Mouse (Mus musculus) hindbrain, embryonic 11.5 days (tissue): ENCODE results near the gene Spcs1. TPM values are rescaled to one million over a fixed set of nuclear protein-coding genes. Genes with fewer than 3 reads are reported as not detected.

Source experiments
- ATAC-seq: fragments of 200-750 bp; cut with Nextera tagmentation; 2 replicates; pipeline ENCODE4 v1.8.0; 2017; ENCODE audit warnings: mild to moderate bottlenecking, moderate TSS enrichment, moderate library complexity; ENCODE audit not compliant: low FRiP score
- DNase-seq: peaks from one replicate; pipeline ENCODE4 v3.0.0-alpha.2; 2015; ENCODE audit warnings: low spot score
- H3K27ac ChIP-seq: fragments of 300-500 bp; sonication (generic); 2 replicates; pipeline ENCODE4 v1.5.1; 2014; ENCODE audit warnings: mild to moderate bottlenecking, low read depth, low read length
- H3K27me3 ChIP-seq: fragments of 300-500 bp; sonication (generic); 2 replicates; pipeline ENCODE4 v1.6.1; 2014; ENCODE audit warnings: mild to moderate bottlenecking, low read length, moderate library complexity, mixed read lengths; ENCODE audit not compliant: control insufficient read depth, insufficient read depth
- H3K36me3 ChIP-seq: fragments of 300-500 bp; sonication (generic); 2 replicates; pipeline ENCODE4 v1.6.1; 2014; ENCODE audit warnings: mild to moderate bottlenecking, low read length, moderate library complexity, mixed read lengths; ENCODE audit not compliant: control insufficient read depth, insufficient read depth
- H3K4me1 ChIP-seq: fragments of 300-500 bp; sonication (generic); replicated peaks from 2 replicates; pipeline ENCODE4 v1.6.1; 2014; ENCODE audit warnings: low read length, mixed read lengths; ENCODE audit not compliant: control insufficient read depth, insufficient read depth
- H3K4me2 ChIP-seq: fragments of 300-500 bp; sonication (generic); replicated peaks from 2 replicates; pipeline ENCODE4 v1.6.1; 2014; ENCODE audit warnings: mild to moderate bottlenecking, low read depth, low read length
- H3K4me3 ChIP-seq: fragments of 300-500 bp; sonication (generic); 2 replicates; pipeline ENCODE4 v1.5.1; 2014; ENCODE audit warnings: low read depth, low read length
- H3K9ac ChIP-seq: fragments of 300-500 bp; sonication (generic); 2 replicates; pipeline ENCODE4 v1.6.1; 2014; ENCODE audit warnings: low read depth, low read length
- H3K9me3 ChIP-seq: fragments of 300-500 bp; sonication (generic); 2 replicates; pipeline ENCODE4 v1.6.1; 2016; ENCODE audit warnings: low read length; ENCODE audit not compliant: control insufficient read depth
- WGBS: fragments of 180-500 bp; shearing (Covaris S2); extraction: QIAGEN DNeasy Blood & Tissue Kit; methylation state at CpG from one replicate; pipeline ENCODE4 v1.1.7; 2014; 5-methylcytosine and 5-hydroxymethylcytosine counted together
- polyA plus RNA-seq: library from polyadenylated mRNA; unstranded; fragments of >200 nt; fragmentation: Nextera tagmentation; extraction: Ambion mirVana; gene quantifications from 2 replicates; pipeline ENCODE4 v1.2.1, GENCODE M21; 2014

Spcs1 gene
- polyA plus RNA-seq, 1 experiment from 2014 or later, result 304 TPM

DNA sequence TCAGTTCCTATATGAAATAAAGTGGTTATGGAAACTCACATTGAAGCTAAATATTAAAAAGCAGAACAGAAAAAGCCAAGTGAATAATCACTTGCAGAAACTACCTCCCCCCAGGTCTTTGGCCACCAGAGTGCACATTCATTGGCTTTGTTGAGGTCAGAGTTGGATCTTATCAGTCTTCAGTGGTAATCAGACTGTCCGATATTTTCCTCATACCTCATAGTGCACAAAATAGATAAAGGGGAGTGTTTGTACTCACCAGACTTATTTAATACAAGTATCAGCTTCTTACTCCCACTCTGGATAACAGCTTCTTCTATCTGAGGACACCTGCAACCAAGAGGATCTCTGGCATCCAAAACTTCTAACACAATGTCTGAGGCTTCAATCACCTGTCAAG is 14.6 kb upstream of the Spcs1 start:
- H3K27me3 ChIP-seq, result no peaks in the 10 kb centered on the region
- 0 out of 2 replicates have a peak, but pooled peaks cover 4% of the 10 kb centered on the region for H3K4me1 ChIP-seq
- no peak overlapping the region for H3K4me3 ChIP-seq
- H3K4me2 ChIP-seq, result no peak overlapping the region
- no peak for DNase-seq
- no peak overlapping the region for H3K9ac ChIP-seq
- H3K27ac ChIP-seq, result no peak overlapping the region
- 92% methylated on average over 1 of the region's 1 CpGs for WGBS
- peaks cover 11% of the 10 kb centered on the region for H3K36me3 ChIP-seq
- H3K9me3 ChIP-seq, result no peaks in the 10 kb centered on the region
- no peak for ATAC-seq

DNA sequence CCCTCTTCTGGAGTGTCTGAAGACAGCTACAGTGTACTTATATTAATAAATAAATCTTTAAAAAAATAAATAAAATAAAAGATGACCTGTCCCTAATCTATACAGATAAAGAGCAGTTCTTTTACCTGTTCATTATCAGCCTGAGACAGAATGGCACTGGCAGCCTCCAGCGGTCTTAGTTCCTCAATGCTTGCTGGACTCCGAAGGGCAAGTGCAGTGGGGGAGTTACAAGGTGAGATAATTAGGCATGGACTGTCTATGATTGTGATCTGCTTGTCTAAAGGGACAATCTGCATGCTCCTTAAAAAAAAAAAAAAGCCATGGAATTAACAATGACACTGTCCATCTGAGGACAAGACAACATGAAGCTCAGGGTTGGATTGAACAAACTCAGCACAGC is 12.5 kb upstream of the Spcs1 start:
- H3K9ac ChIP-seq, result no peak overlapping the region
- peaks cover 11% of the 10 kb centered on the region for H3K36me3 ChIP-seq
- H3K27ac ChIP-seq, result no peak overlapping the region
- DNase-seq, result no peak
- no peaks in the 10 kb centered on the region for H3K9me3 ChIP-seq
- 94% methylated on average over 2 of the region's 2 CpGs for WGBS
- H3K4me3 ChIP-seq, result no peak overlapping the region
- H3K4me1 ChIP-seq, result 0 out of 2 replicates have a peak, but pooled peaks cover 4% of the 10 kb centered on the region
- H3K4me2 ChIP-seq, result no peak overlapping the region
- no peak for ATAC-seq
- no peaks in the 10 kb centered on the region for H3K27me3 ChIP-seq

DNA sequence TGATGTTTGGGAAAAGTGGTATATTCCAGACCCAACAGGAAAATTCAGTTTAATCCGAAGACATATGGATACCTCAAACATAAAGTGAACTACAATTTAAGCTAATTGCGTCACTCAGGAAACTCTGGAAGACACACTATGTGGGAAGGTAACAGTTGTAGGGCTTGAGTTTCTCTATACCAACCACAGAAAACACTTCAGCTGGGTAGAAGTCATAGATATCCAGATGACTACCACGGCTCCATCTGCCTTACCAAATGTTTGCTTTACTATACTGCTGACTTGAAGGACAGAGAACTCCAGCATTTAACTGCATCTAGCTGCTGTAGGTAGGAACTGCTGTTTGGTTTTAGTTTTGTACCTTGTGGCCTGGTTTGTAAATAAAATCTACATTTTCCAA is 10.1 kb upstream of the Spcs1 start:
- H3K4me2 ChIP-seq, result no peak overlapping the region
- no peaks in the 10 kb centered on the region for H3K4me1 ChIP-seq
- H3K9ac ChIP-seq, result no peak overlapping the region
- DNase-seq, result no peak
- no peaks in the 10 kb centered on the region for H3K9me3 ChIP-seq
- peaks cover 11% of the 10 kb centered on the region for H3K36me3 ChIP-seq
- no peak for ATAC-seq
- no peak overlapping the region for H3K27ac ChIP-seq
- H3K27me3 ChIP-seq, result no peaks in the 10 kb centered on the region
- WGBS, result 98% methylated on average over 3 of the region's 3 CpGs
- no peak overlapping the region for H3K4me3 ChIP-seq

GRCm38 (mm10) chr14:31006779-31007178 is 5.3 kb upstream of the Spcs1 start:
- Histone ChIP-seq H3K27me3 (no peaks in the 10 kb centered on the region), H3K9me3 (no peaks in the 10 kb centered on the region), H3K9ac (no peak overlapping the region), H3K36me3 (no peaks in the 10 kb centered on the region), H3K4me2 (no peak overlapping the region), H3K4me3 (no peak overlapping the region), H3K4me1 (no peaks in the 10 kb centered on the region; the same call in 1 of the 2 replicates), H3K27ac (no peak overlapping the region)
- WGBS, result 91% methylated on average over 5 of the region's 5 CpGs
- ATAC-seq (no peak), DNase-seq (no peak)

DNA sequence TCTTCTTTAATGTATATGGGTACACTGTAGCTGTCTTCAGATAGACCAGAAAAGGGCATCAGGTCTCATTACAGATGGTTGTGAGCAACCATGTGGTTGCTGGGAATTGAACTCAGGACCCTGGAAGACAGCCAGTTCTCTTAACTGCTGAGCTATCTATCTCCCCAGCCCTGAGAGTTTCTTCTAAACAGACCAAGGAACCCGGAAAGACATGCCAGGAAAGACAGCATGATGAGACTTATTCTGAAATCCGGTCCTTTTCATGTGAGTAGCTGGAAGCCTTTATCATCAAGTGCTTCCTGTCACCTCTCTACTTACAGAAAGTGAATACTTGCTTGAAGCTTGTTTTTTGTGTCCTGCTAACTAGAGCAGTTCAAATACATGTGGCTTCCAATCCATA is 3.1 kb upstream of the Spcs1 start:
- DNase-seq (no peak), ATAC-seq (no peak)
- H3K4me1 ChIP-seq, result no peaks in the 10 kb centered on the region; the same call in 1 of the 2 replicates
- 90% methylated on average over 2 of the region's 2 CpGs for WGBS
- no peak overlapping the region for H3K4me2 ChIP-seq
- H3K4me3 ChIP-seq, result no peak overlapping the region
- H3K36me3 ChIP-seq, result no peaks in the 10 kb centered on the region
- no peak overlapping the region for H3K27ac ChIP-seq
- no peak overlapping the region for H3K9ac ChIP-seq
- H3K9me3 ChIP-seq, result no peaks in the 10 kb centered on the region
- H3K27me3 ChIP-seq, result no peaks in the 10 kb centered on the region

DNA sequence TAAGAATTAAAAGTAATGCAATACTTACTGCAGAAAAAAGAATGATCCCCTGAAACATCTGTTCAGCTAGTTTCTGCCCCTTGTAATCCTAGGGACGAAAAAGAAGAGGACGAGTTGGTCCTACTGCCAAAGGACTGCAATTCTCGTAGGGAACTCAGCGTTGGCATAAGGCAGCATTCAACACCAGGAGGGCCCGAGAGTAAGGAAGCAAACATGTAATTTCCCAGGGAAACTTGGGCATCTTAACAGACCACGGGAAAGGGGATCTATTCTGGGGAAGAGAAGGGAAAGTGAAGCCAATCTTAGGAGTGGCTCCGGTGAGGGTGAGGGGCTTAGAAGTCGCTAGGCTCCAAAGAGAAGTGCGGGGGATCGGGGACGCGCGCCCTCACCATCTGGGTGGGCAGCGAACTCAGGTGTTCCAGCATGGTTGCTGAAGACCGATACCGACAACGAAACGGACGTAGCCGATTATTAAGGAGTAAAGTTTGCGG is 611 bp downstream of the Spcs1 start:
- ATAC-seq (peak; percentile 4), DNase-seq (no peak)
- peak overlapping the region; percentile 78 for H3K4me2 ChIP-seq
- H3K4me1 ChIP-seq, result no peaks in the 10 kb centered on the region; the same call in 1 of the 2 replicates
- peak overlapping the region; percentile 90 for H3K27ac ChIP-seq
- no peaks in the 10 kb centered on the region for H3K27me3 ChIP-seq
- H3K9me3 ChIP-seq, result no peaks in the 10 kb centered on the region
- under 1% methylated on average over 21 of the region's 21 CpGs for WGBS
- peak overlapping the region; percentile 92 for H3K4me3 ChIP-seq
- peak overlapping the region; percentile 91 for H3K9ac ChIP-seq
- no peaks in the 10 kb centered on the region for H3K36me3 ChIP-seq

DNA sequence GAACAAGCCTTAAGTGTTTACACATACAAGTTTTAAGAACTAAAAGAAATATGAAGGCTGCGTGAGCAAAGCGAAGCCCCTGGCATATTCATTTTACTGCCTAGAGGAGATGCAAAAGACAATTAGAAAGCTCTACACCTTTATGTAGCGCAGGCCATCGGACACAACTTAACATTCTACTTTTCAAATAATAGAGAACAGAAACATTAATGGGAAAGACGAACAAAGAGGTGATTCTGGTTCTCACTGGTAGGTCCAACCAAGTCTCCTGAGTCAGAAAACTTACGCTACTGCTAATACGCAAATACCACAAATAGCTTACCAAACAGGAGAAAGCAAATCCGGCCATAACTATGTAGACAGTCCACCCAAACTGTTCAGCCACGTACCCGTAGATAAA is 1.1 kb downstream of the Spcs1 start:
- H3K4me1 ChIP-seq, result no peaks in the 10 kb centered on the region; the same call in 1 of the 2 replicates
- H3K36me3 ChIP-seq, result no peaks in the 10 kb centered on the region
- H3K27ac ChIP-seq, result no peak overlapping the region
- ATAC-seq (no peak), DNase-seq (no peak)
- no peaks in the 10 kb centered on the region for H3K9me3 ChIP-seq
- H3K9ac ChIP-seq, result peak overlapping the region; percentile 91
- no peaks in the 10 kb centered on the region for H3K27me3 ChIP-seq
- peak overlapping the region; percentile 92 for H3K4me3 ChIP-seq
- peak overlapping the region; percentile 78 for H3K4me2 ChIP-seq
- 63% methylated on average over 10 of the region's 10 CpGs for WGBS

DNA sequence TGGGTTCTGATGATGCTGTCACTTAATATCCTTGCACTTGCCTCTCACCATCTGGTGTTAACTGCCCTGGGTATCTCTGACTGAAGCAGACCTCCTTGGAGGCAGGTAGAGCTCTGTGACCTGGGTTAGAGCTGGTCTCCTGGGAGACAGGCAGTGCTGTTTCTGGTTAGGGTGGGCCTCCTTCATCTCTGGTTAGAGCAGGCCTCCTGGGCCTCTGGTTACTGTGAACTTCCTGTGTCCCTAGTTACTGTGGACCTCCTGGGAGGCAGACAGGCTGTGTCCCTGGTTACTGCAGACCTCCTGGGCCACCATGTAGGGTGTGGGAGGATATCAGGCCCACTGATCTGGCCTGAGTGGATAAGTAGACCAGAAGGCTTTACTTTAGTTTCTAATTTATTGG is 5.1 kb downstream of the Spcs1 start:
- H3K4me2 ChIP-seq, result no peak overlapping the region
- H3K27me3 ChIP-seq, result no peaks in the 10 kb centered on the region
- H3K4me3 ChIP-seq, result no peak overlapping the region
- DNase-seq (no peak), ATAC-seq (no peak)
- H3K36me3 ChIP-seq, result no peaks in the 10 kb centered on the region
- H3K27ac ChIP-seq, result no peak overlapping the region
- H3K9me3 ChIP-seq, result no peaks in the 10 kb centered on the region
- H3K9ac ChIP-seq, result no peak overlapping the region
- no peaks in the 10 kb centered on the region; the same call in 1 of the 2 replicates for H3K4me1 ChIP-seq

DNA sequence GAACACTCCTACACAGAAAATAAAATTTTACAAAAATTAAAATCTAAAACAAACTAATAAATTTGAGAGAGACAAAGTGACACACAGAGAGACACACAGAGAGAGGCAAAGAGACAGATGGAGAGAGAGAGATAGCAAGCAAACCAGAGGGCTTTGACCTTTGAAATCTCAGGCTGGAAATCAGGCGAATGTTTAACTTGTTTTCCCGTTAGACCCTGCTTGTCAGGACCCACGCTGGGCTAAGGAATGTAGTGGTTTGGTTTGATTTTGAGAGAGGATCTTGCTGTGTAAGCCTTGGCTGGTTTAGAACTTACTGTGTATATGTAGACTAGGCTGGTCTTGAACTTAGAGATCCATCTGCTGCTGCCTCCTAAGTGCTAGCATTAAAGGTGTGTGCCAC is 25.2 kb downstream of the Spcs1 start:
- H3K36me3 ChIP-seq, result no peaks in the 10 kb centered on the region
- H3K27ac ChIP-seq, result no peak overlapping the region
- H3K9ac ChIP-seq, result no peak overlapping the region
- H3K9me3 ChIP-seq, result no peaks in the 10 kb centered on the region
- DNase-seq (no peak), ATAC-seq (no peak)
- H3K4me3 ChIP-seq, result no peak overlapping the region
- no peaks in the 10 kb centered on the region for H3K4me1 ChIP-seq
- H3K4me2 ChIP-seq, result no peak overlapping the region
- H3K27me3 ChIP-seq, result no peaks in the 10 kb centered on the region
- 89% methylated on average over 3 of the region's 3 CpGs for WGBS
